Mouse (Mus musculus) liver, postnatal 0 days (tissue): Measurements from ENCODE around the gene Dach1. TPM values are rescaled to one million over a fixed set of nuclear protein-coding genes. Genes with fewer than 3 reads are reported as not detected.

ENCODE experiments used
- ATAC-seq: fragments of 200-750 bp; cut with Nextera tagmentation; 2 replicates; pipeline ENCODE4 v1.8.0; 2017; ENCODE audit warnings: mild to moderate bottlenecking, moderate library complexity
- DNase-seq: peaks from one replicate; pipeline ENCODE4 v3.0.0-alpha.2; 2016
- H3K27ac ChIP-seq: fragments of 300-500 bp; sonication (generic); 2 replicates; pipeline ENCODE4 v1.5.1; 2014; ENCODE audit warnings: antibody characterized with exemption, moderate library complexity, mild to moderate bottlenecking, low read depth
- H3K27me3 ChIP-seq: fragments of 300-500 bp; sonication (generic); 2 replicates; pipeline ENCODE4 v1.6.1; 2014; ENCODE audit warnings: low read length, control low read depth, mixed read lengths; ENCODE audit not compliant: insufficient read depth
- H3K36me3 ChIP-seq: fragments of 300-500 bp; sonication (generic); replicated peaks from 2 replicates; pipeline ENCODE4 v1.6.1; 2014; ENCODE audit warnings: mild to moderate bottlenecking, control low read depth, low read length, moderate library complexity, mixed read lengths; ENCODE audit not compliant: insufficient read depth
- H3K4me1 ChIP-seq: fragments of 300-500 bp; sonication (generic); 2 replicates; pipeline ENCODE4 v1.6.1; 2014; ENCODE audit warnings: antibody characterized with exemption, mild to moderate bottlenecking, control low read depth; ENCODE audit not compliant: insufficient read depth
- H3K4me2 ChIP-seq: fragments of 300-500 bp; sonication (generic); 2 replicates; pipeline ENCODE4 v1.6.1; 2014; ENCODE audit warnings: low read depth, mild to moderate bottlenecking, low read length, moderate library complexity, mixed read lengths
- H3K4me3 ChIP-seq: fragments of 300-500 bp; sonication (generic); 2 replicates; pipeline ENCODE4 v1.5.1; 2014; ENCODE audit warnings: low read depth, low read length
- H3K9ac ChIP-seq: fragments of 300-500 bp; sonication (generic); replicated peaks from 2 replicates; pipeline ENCODE4 v1.6.1; 2014; ENCODE audit warnings: mild to moderate bottlenecking, moderate library complexity
- H3K9me3 ChIP-seq: fragments of 300-500 bp; sonication (generic); 2 replicates; pipeline ENCODE4 v1.6.1; 2016; ENCODE audit warnings: mild to moderate bottlenecking, control low read depth, low read length, mixed read lengths
- CTCF ChIP-seq: sonication (generic); IDR thresholded peaks from 2 replicates; pipeline ENCODE4 v1.5.1; 2016; ENCODE audit warnings: antibody characterized with exemption, low read depth
- EP300 ChIP-seq: IDR thresholded peaks from 2 replicates; pipeline ENCODE4 v1.6.1; 2016; ENCODE audit warnings: antibody characterized with exemption, low read depth, mild to moderate bottlenecking
- WGBS: fragments of 180-500 bp; shearing (Covaris S2); extraction: QIAGEN DNeasy Blood & Tissue Kit; methylation state at CpG from one replicate; pipeline ENCODE4 v1.1.7; 2014; ENCODE audit not compliant: insufficient replicate concordance; 5-methylcytosine and 5-hydroxymethylcytosine counted together
- polyA plus RNA-seq: library from polyadenylated mRNA; unstranded; fragments of >200 nt; fragmentation: Nextera tagmentation; extraction: Ambion mirVana; gene quantifications from 2 replicates; pipeline ENCODE4 v1.2.1, GENCODE M21; 2015

Dach1 gene
- polyA plus RNA-seq, 1 experiment from 2014 or later = 0.39 TPM

GRCm38 (mm10) chr14:97743252-97743651 lies 426.3 kb downstream of the Dach1 start:
- no peaks in the 10 kb centered on the region for H3K27me3 ChIP-seq
- TF ChIP-seq CTCF = no peak
- TF ChIP-seq EP300 = no peak
- no peaks in the 10 kb centered on the region for H3K4me1 ChIP-seq
- H3K9ac ChIP-seq = no peak overlapping the region
- H3K36me3 ChIP-seq = no peaks in the 10 kb centered on the region
- 67% methylated on average over 2 of the region's 2 CpGs for WGBS
- H3K9me3 ChIP-seq = no peaks in the 10 kb centered on the region
- DNase-seq (no peak), ATAC-seq (no peak)
- no peak overlapping the region for H3K27ac ChIP-seq
- no peak overlapping the region for H3K4me3 ChIP-seq
- no peak overlapping the region for H3K4me2 ChIP-seq

GRCm38 (mm10) chr14:97742785-97743184 lies 426.8 kb downstream of the Dach1 start:
- Histone ChIP-seq H3K27ac (no peak overlapping the region), H3K36me3 (no peaks in the 10 kb centered on the region), H3K9me3 (no peaks in the 10 kb centered on the region), H3K4me2 (no peak overlapping the region), H3K4me3 (no peak overlapping the region), H3K9ac (no peak overlapping the region), H3K4me1 (no peaks in the 10 kb centered on the region), H3K27me3 (no peaks in the 10 kb centered on the region)
- 72% methylated on average over 4 of the region's 4 CpGs for WGBS
- no peak for TF ChIP-seq EP300
- TF ChIP-seq CTCF = no peak
- no peak for ATAC-seq
- DNase-seq = no peak
